Mouse (Mus musculus) stomach, embryonic 15.5 days (tissue): Measurements from ENCODE around the gene Fgf12. TPM values are rescaled to one million over a fixed set of nuclear protein-coding genes. Genes with fewer than 3 reads are reported as not detected.

ENCODE experiments used
- microRNA counts: library from miRNA; unstranded; fragments of <30 nt; microRNA quantifications from one replicate; lab custom pipeline; 2016
- microRNA-seq: library from miRNA; unstranded; fragments of <30 nt; microRNA quantifications from one replicate; pipeline ENCODE4, GENCODE M21; 2016
- polyA plus RNA-seq: library from polyadenylated mRNA; unstranded; fragments of >200 nt; fragmentation: Nextera tagmentation; extraction: Ambion mirVana; gene quantifications from 2 replicates; pipeline ENCODE4 v1.2.1, GENCODE M21; 2015

Fgf12 gene
- polyA plus RNA-seq, 1 experiment from 2014 or later, result 2.4 TPM

MicroRNAs within 50 kb of the gene (microRNA counts, 519-probe panel; counts per million panel counts)
- 2,198 counts per million, percentile 35 among the panel's probes with 10 or more counts for microRNA mmu-miR-690 (lab: Ali Mortazavi, UCI)

Small RNA genes within 50 kb of the gene (microRNA-seq; reads per million reads assigned to microRNA genes)
- not detected for gene Mir690

Other genes with a start within 250 kb of the Fgf12 start
- 7.5 and 7.7 TPM in 2 replicates for gene Mb21d2, start 176.6 kb upstream of the Fgf12 start, polyA plus RNA-seq